Mouse (Mus musculus): Measurements from ENCODE around the gene Olfr458. TPM values are rescaled to one million over a fixed set of nuclear protein-coding genes. Genes with fewer than 3 reads are reported as not detected.

Olfr458 gene
- polyA plus RNA-seq, 1 experiment from 2014 or later: not detected

- 37% methylated on average over 2 of the region's 2 CpGs for whole genome bisulfite sequencing (ENCODE audit: insufficient replicate concordance)
Observed at GRCm38 (mm10) chr6:42447381-42447780, 17.6 kb downstream of the Olfr458 start.

GRCm38 (mm10) chr6:42444491-42444890 is 20.5 kb downstream of the Olfr458 start:
- no peak overlapping the region for H3K4me3 ChIP-seq (ENCODE audit: low read depth, low read length)
- H3K4me2 ChIP-seq (ENCODE audit: low read depth, low read length): no peak overlapping the region
- no peaks in the 10 kb centered on the region for H3K9me3 ChIP-seq (replicated peaks; ENCODE audit: control insufficient read depth, low read length)
- no peaks in the 10 kb centered on the region for H3K36me3 ChIP-seq (ENCODE audit: control insufficient read depth, insufficient read depth)
- no peak for ATAC-seq (ENCODE audit: low read depth)
- no peak overlapping the region for H3K27ac ChIP-seq (ENCODE audit: low read length)
- 60% methylated on average over 2 of the region's 2 CpGs for WGBS (ENCODE audit: insufficient replicate concordance)
- no peaks in the 10 kb centered on the region for H3K27me3 ChIP-seq (ENCODE audit: control insufficient read depth, insufficient read depth, low read depth, low read length)
- no peak overlapping the region for H3K9ac ChIP-seq (ENCODE audit: low read depth, low read length)
- H3K4me1 ChIP-seq (ENCODE audit: control insufficient read depth, low read depth, low read length): no peaks in the 10 kb centered on the region

More at GRCm38 (mm10) chr6:42447381-42447780, 17.6 kb downstream of the Olfr458 start:
- H3K4me3 ChIP-seq (ENCODE audit: low read depth, low read length): no peak overlapping the region
- no peak overlapping the region for H3K4me2 ChIP-seq (ENCODE audit: low read depth, low read length)
- ATAC-seq (ENCODE audit: low read depth): no peak
- no peaks in the 10 kb centered on the region for H3K4me1 ChIP-seq (ENCODE audit: control insufficient read depth, low read depth, low read length)
- no peaks in the 10 kb centered on the region for H3K36me3 ChIP-seq (ENCODE audit: control insufficient read depth, insufficient read depth)
- no peak overlapping the region for H3K9ac ChIP-seq (ENCODE audit: low read depth, low read length)
- H3K27me3 ChIP-seq (ENCODE audit: control insufficient read depth, insufficient read depth, low read depth, low read length): no peaks in the 10 kb centered on the region
- no peaks in the 10 kb centered on the region for H3K9me3 ChIP-seq (replicated peaks; ENCODE audit: control insufficient read depth, low read length)
- H3K27ac ChIP-seq (ENCODE audit: low read length): no peak overlapping the region

GRCm38 (mm10) chr6:42441395-42441794 is 23.6 kb downstream of the Olfr458 start:
- H3K4me1 ChIP-seq (ENCODE audit: control insufficient read depth, low read depth, low read length): no peaks in the 10 kb centered on the region
- 39% methylated on average over 2 of the region's 2 CpGs for WGBS (ENCODE audit: insufficient replicate concordance)
- H3K27ac ChIP-seq (ENCODE audit: low read length): no peak overlapping the region
- no peak overlapping the region for H3K4me3 ChIP-seq (ENCODE audit: low read depth, low read length)
- H3K27me3 ChIP-seq (ENCODE audit: control insufficient read depth, insufficient read depth, low read depth, low read length): no peaks in the 10 kb centered on the region
- ATAC-seq (ENCODE audit: low read depth): no peak
- H3K9me3 ChIP-seq (replicated peaks; ENCODE audit: control insufficient read depth, low read length): no peaks in the 10 kb centered on the region
- no peaks in the 10 kb centered on the region for H3K36me3 ChIP-seq (ENCODE audit: control insufficient read depth, insufficient read depth)
- no peak overlapping the region for H3K9ac ChIP-seq (ENCODE audit: low read depth, low read length)
- no peak overlapping the region for H3K4me2 ChIP-seq (ENCODE audit: low read depth, low read length)

GRCm38 (mm10) chr6:42435490-42435889 is 29.5 kb downstream of the Olfr458 start:
- H3K9ac ChIP-seq (ENCODE audit: low read depth, low read length): no peak overlapping the region
- ATAC-seq (ENCODE audit: low read depth): no peak
- H3K4me3 ChIP-seq (ENCODE audit: low read depth, low read length): no peak overlapping the region
- no peaks in the 10 kb centered on the region for H3K27me3 ChIP-seq (ENCODE audit: control insufficient read depth, insufficient read depth, low read depth, low read length)
- no peaks in the 10 kb centered on the region for H3K4me1 ChIP-seq (ENCODE audit: control insufficient read depth, low read depth, low read length)
- H3K4me2 ChIP-seq (ENCODE audit: low read depth, low read length): no peak overlapping the region
- H3K9me3 ChIP-seq (replicated peaks; ENCODE audit: control insufficient read depth, low read length): no peaks in the 10 kb centered on the region
- no peak overlapping the region for H3K27ac ChIP-seq (ENCODE audit: low read length)
- WGBS (ENCODE audit: insufficient replicate concordance): 41% methylated on average over 2 of the region's 2 CpGs
- no peaks in the 10 kb centered on the region for H3K36me3 ChIP-seq (ENCODE audit: control insufficient read depth, insufficient read depth)

- H3K27ac ChIP-seq (ENCODE audit: low read length): no peak within 1 kb of the TSS
- no peaks in the 10 kb centered on the region for H3K27me3 ChIP-seq (ENCODE audit: control insufficient read depth, insufficient read depth, low read depth, low read length)
- H3K4me3 ChIP-seq (ENCODE audit: low read depth, low read length): no peak within 1 kb of the TSS
- no peak within 1 kb of the TSS for H3K4me2 ChIP-seq (ENCODE audit: low read depth, low read length)
- H3K9me3 ChIP-seq (replicated peaks; ENCODE audit: control insufficient read depth, low read length): no peaks in the 10 kb centered on the region
- H3K9ac ChIP-seq (ENCODE audit: low read depth, low read length): no peak within 1 kb of the TSS
- WGBS (ENCODE audit: insufficient replicate concordance): 46% methylated on average over 6 of the region's 6 CpGs
- H3K4me1 ChIP-seq (ENCODE audit: control insufficient read depth, low read depth, low read length): no peaks in the 10 kb centered on the region
- H3K36me3 ChIP-seq (ENCODE audit: control insufficient read depth, insufficient read depth): no peaks in the 10 kb centered on the region
- ATAC-seq (ENCODE audit: low read depth): no peak
Observed at GRCm38 (mm10) chr6:42434446-42434845, 30.6 kb downstream of the Olfr458 start, which contains the start of gene Tas2r126. Gene Tas2r126 (plus strand): TSS chr6:42434535.

GRCm38 (mm10) chr6:42433554-42433953 is 31.4 kb downstream of the Olfr458 start:
- no peak overlapping the region for H3K4me2 ChIP-seq (ENCODE audit: low read depth, low read length)
- H3K27ac ChIP-seq (ENCODE audit: low read length): no peak overlapping the region
- WGBS (ENCODE audit: insufficient replicate concordance): 35% methylated on average over 2 of the region's 2 CpGs
- H3K27me3 ChIP-seq (ENCODE audit: control insufficient read depth, insufficient read depth, low read depth, low read length): no peaks in the 10 kb centered on the region
- no peaks in the 10 kb centered on the region for H3K36me3 ChIP-seq (ENCODE audit: control insufficient read depth, insufficient read depth)
- no peak overlapping the region for H3K4me3 ChIP-seq (ENCODE audit: low read depth, low read length)
- no peaks in the 10 kb centered on the region for H3K4me1 ChIP-seq (ENCODE audit: control insufficient read depth, low read depth, low read length)
- H3K9me3 ChIP-seq (replicated peaks; ENCODE audit: control insufficient read depth, low read length): no peaks in the 10 kb centered on the region
- no peak overlapping the region for H3K9ac ChIP-seq (ENCODE audit: low read depth, low read length)
- ATAC-seq (ENCODE audit: low read depth): no peak

- Histone ChIP-seq H3K27me3 (ENCODE audit: control insufficient read depth, insufficient read depth, low read depth, low read length) (no peaks in the 10 kb centered on the region), H3K9me3 (replicated peaks; ENCODE audit: control insufficient read depth, low read length) (no peaks in the 10 kb centered on the region), H3K4me2 (ENCODE audit: low read depth, low read length) (no peak overlapping the region), H3K36me3 (ENCODE audit: control insufficient read depth, insufficient read depth) (no peaks in the 10 kb centered on the region), H3K9ac (ENCODE audit: low read depth, low read length) (no peak overlapping the region), H3K27ac (ENCODE audit: low read length) (no peak overlapping the region), H3K4me3 (ENCODE audit: low read depth, low read length) (no peak overlapping the region), H3K4me1 (ENCODE audit: control insufficient read depth, low read depth, low read length) (no peaks in the 10 kb centered on the region)
- WGBS (ENCODE audit: insufficient replicate concordance): 53% methylated on average over 4 of the region's 4 CpGs
- ATAC-seq (ENCODE audit: low read depth): no peak
Observed at GRCm38 (mm10) chr6:42426337-42426736, 38.7 kb downstream of the Olfr458 start.

GRCm38 (mm10) chr6:42424472-42424871 is 40.5 kb downstream of the Olfr458 start:
- 43% methylated on average over 3 of the region's 3 CpGs for WGBS (ENCODE audit: insufficient replicate concordance)
- Histone ChIP-seq H3K9me3 (replicated peaks; ENCODE audit: control insufficient read depth, low read length) (no peaks in the 10 kb centered on the region), H3K9ac (ENCODE audit: low read depth, low read length) (no peak overlapping the region), H3K4me2 (ENCODE audit: low read depth, low read length) (no peak overlapping the region), H3K4me3 (ENCODE audit: low read depth, low read length) (no peak overlapping the region), H3K4me1 (ENCODE audit: control insufficient read depth, low read depth, low read length) (no peaks in the 10 kb centered on the region), H3K27ac (ENCODE audit: low read length) (no peak overlapping the region), H3K27me3 (ENCODE audit: control insufficient read depth, insufficient read depth, low read depth, low read length) (no peaks in the 10 kb centered on the region), H3K36me3 (ENCODE audit: control insufficient read depth, insufficient read depth) (no peaks in the 10 kb centered on the region)
- ATAC-seq (ENCODE audit: low read depth): no peak

- Histone ChIP-seq H3K9me3 (replicated peaks; ENCODE audit: control insufficient read depth, low read length) (no peaks in the 10 kb centered on the region), H3K4me1 (ENCODE audit: control insufficient read depth, low read depth, low read length) (no peaks in the 10 kb centered on the region), H3K27me3 (ENCODE audit: control insufficient read depth, insufficient read depth, low read depth, low read length) (no peaks in the 10 kb centered on the region), H3K4me2 (ENCODE audit: low read depth, low read length) (no peak overlapping the region), H3K36me3 (ENCODE audit: control insufficient read depth, insufficient read depth) (no peaks in the 10 kb centered on the region), H3K9ac (ENCODE audit: low read depth, low read length) (no peak overlapping the region), H3K4me3 (ENCODE audit: low read depth, low read length) (no peak overlapping the region), H3K27ac (ENCODE audit: low read length) (no peak overlapping the region)
- 28% methylated on average over 2 of the region's 2 CpGs for WGBS (ENCODE audit: insufficient replicate concordance)
- no peak for ATAC-seq (ENCODE audit: low read depth)
Observed at GRCm38 (mm10) chr6:42421439-42421838, 43.6 kb downstream of the Olfr458 start.
